Mouse (Mus musculus) heart, postnatal 0 days (tissue): ENCODE results near the gene Tmem8b. TPM values are rescaled to one million over a fixed set of nuclear protein-coding genes. Genes with fewer than 3 reads are reported as not detected.

Experiments used
- ATAC-seq: fragments of 200-750 bp; cut with Nextera tagmentation; 2 replicates; pipeline ENCODE4 v1.8.0; 2017; ENCODE audit warnings: low read depth, moderate number of reproducible peaks, moderate library complexity; ENCODE audit not compliant: insufficient read depth
- DNase-seq: peaks from one replicate; pipeline ENCODE4 v3.0.0-alpha.2; 2016; ENCODE audit warnings: low spot score
- H3K27ac ChIP-seq: fragments of 300-500 bp; sonication (generic); 2 replicates; pipeline ENCODE4 v1.5.1; 2014; ENCODE audit warnings: low read depth, mild to moderate bottlenecking
- H3K27me3 ChIP-seq: fragments of 300-500 bp; sonication (generic); 2 replicates; pipeline ENCODE4 v1.6.1; 2014; ENCODE audit warnings: low read length, mixed read lengths; ENCODE audit not compliant: control insufficient read depth, insufficient read depth
- H3K36me3 ChIP-seq: fragments of 300-500 bp; sonication (generic); replicated peaks from 2 replicates; pipeline ENCODE4 v1.6.1; 2014; ENCODE audit warnings: low read length, mixed read lengths; ENCODE audit not compliant: control insufficient read depth, insufficient read depth
- H3K4me1 ChIP-seq: fragments of 300-500 bp; sonication (generic); 2 replicates; pipeline ENCODE4 v1.6.1; 2014; ENCODE audit warnings: antibody characterized with exemption; ENCODE audit not compliant: control insufficient read depth, insufficient read depth
- H3K4me2 ChIP-seq: fragments of 300-500 bp; sonication (generic); 2 replicates; pipeline ENCODE4 v1.6.1; 2014; ENCODE audit warnings: low read depth, mild to moderate bottlenecking, low read length, moderate library complexity
- H3K4me3 ChIP-seq: fragments of 300-500 bp; sonication (generic); 2 replicates; pipeline ENCODE4 v1.5.1; 2014; ENCODE audit warnings: low read depth, low read length
- H3K9ac ChIP-seq: fragments of 300-500 bp; sonication (generic); replicated peaks from 2 replicates; pipeline ENCODE4 v1.6.1; 2014; ENCODE audit warnings: low read depth, low read length, mixed read lengths
- H3K9me3 ChIP-seq: fragments of 300-500 bp; sonication (generic); replicated peaks from 2 replicates; pipeline ENCODE4 v1.6.1; 2016; ENCODE audit warnings: low read length; ENCODE audit not compliant: control insufficient read depth
- CTCF ChIP-seq: IDR thresholded peaks from 2 replicates; pipeline ENCODE4 v1.5.1; 2016; ENCODE audit warnings: antibody characterized with exemption, control low read depth, low read depth
- EP300 ChIP-seq: IDR thresholded peaks from 2 replicates; pipeline ENCODE4 v1.6.1; 2016; ENCODE audit warnings: antibody characterized with exemption, low read depth
- WGBS: fragments of 180-500 bp; shearing (Covaris S2); extraction: QIAGEN DNeasy Blood & Tissue Kit; methylation state at CpG from one replicate; pipeline ENCODE4 v1.1.7; 2014; 5-methylcytosine and 5-hydroxymethylcytosine counted together
- polyA plus RNA-seq: library from polyadenylated mRNA; unstranded; fragments of >200 nt; fragmentation: Nextera tagmentation; extraction: Ambion mirVana; gene quantifications from 2 replicates; pipeline ENCODE4 v1.2.1, GENCODE M21; 2015
- total RNA-seq: library from RNA; depleted of rRNA; stranded (reverse); fragments of >200 nt; gene quantifications from 2 replicates; pipeline ENCODE4 v1.2.3, GENCODE M21; 2014; ENCODE audit warnings: low replicate concordance

Gene Tmem8b
- total and polyA plus RNA-seq, 2 experiments from 2014 or later: 4.9 to 24.9 TPM

- no peaks in the 10 kb centered on the region for H3K27me3 ChIP-seq
- DNase-seq (no peak), ATAC-seq (peak; percentile 33; the same call in 1 of the 2 replicates)
- H3K4me1 ChIP-seq: peaks cover 14% of the 10 kb centered on the region; the same call in 1 of the 2 replicates
- H3K36me3 ChIP-seq: no peaks in the 10 kb centered on the region
- no peaks in the 10 kb centered on the region for H3K9me3 ChIP-seq
- H3K4me2 ChIP-seq: no peak overlapping the region
- no peak overlapping the region for H3K4me3 ChIP-seq
- H3K9ac ChIP-seq: no peak overlapping the region
- 76% methylated on average over 13 of the region's 13 CpGs for WGBS
- no peak for TF ChIP-seq EP300
- no peak for TF ChIP-seq CTCF
- no peak overlapping the region for H3K27ac ChIP-seq
Observed at GRCm38 (mm10) chr4:43696561-43696960, 27.8 kb downstream of the Tmem8b start.

GRCm38 (mm10) chr4:43700707-43701106 is 31.9 kb downstream of the Tmem8b start, which contains the start of gene Olfr70:
TSS of gene Olfr70 (minus strand) at chr4:43700807.
- Histone ChIP-seq H3K4me1 (no peaks in the 10 kb centered on the region), H3K9me3 (no peaks in the 10 kb centered on the region), H3K4me3 (no peak within 1 kb of the TSS), H3K36me3 (no peaks in the 10 kb centered on the region), H3K4me2 (no peak within 1 kb of the TSS), H3K27me3 (no peaks in the 10 kb centered on the region), H3K27ac (no peak within 1 kb of the TSS), H3K9ac (no peak within 1 kb of the TSS)
- ATAC-seq: no peak
- TF ChIP-seq EP300 (no peak), CTCF (no peak)
- no peak for DNase-seq
- 86% methylated on average over 6 of the region's 6 CpGs for WGBS

DNA sequence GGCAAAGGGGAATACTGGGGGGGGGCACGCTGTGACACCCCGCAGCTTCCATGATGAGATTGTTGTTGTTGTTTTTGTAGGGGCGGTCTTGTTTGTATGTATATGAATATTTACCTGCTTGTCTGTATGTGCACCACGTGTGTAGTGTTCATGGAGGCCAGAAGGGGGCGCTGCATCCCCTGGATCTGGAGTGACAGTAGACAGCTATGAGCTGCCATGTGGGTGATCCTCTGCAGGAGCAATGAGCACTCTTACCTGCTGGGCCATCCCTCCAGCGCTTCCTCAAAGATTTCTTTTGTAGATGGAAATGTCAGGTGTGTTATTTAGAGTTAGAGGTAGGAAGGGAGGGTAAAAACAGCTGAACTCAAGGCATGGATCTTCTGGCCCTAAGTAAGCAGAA is 34.7 kb downstream of the Tmem8b start:
- DNase-seq: no peak
- WGBS: 66% methylated on average over 6 of the region's 6 CpGs

GRCm38 (mm10) chr4:43703851-43704250 is 35.1 kb downstream of the Tmem8b start:
- H3K4me2 ChIP-seq: no peak overlapping the region
- H3K27me3 ChIP-seq: no peaks in the 10 kb centered on the region
- H3K4me1 ChIP-seq: no peaks in the 10 kb centered on the region
- no peak overlapping the region for H3K27ac ChIP-seq
- no peak overlapping the region for H3K9ac ChIP-seq
- no peaks in the 10 kb centered on the region for H3K36me3 ChIP-seq
- no peak overlapping the region for H3K4me3 ChIP-seq
- ATAC-seq (no peak), DNase-seq (no peak)
- 72% methylated on average over 8 of the region's 8 CpGs for WGBS
- no peaks in the 10 kb centered on the region for H3K9me3 ChIP-seq
- no peak for TF ChIP-seq EP300
- TF ChIP-seq CTCF: no peak

More for the DNA sequence above, 34.7 kb downstream of the Tmem8b start:
- H3K27ac ChIP-seq: no peak overlapping the region
- no peak overlapping the region for H3K4me3 ChIP-seq
- TF ChIP-seq CTCF: peak; percentile 13; the same call in 1 of the 2 replicates
- TF ChIP-seq EP300: no peak
- H3K27me3 ChIP-seq: no peaks in the 10 kb centered on the region
- H3K9ac ChIP-seq: no peak overlapping the region
- no peaks in the 10 kb centered on the region for H3K9me3 ChIP-seq
- no peaks in the 10 kb centered on the region for H3K36me3 ChIP-seq
- no peaks in the 10 kb centered on the region for H3K4me1 ChIP-seq
- H3K4me2 ChIP-seq: no peak overlapping the region
- ATAC-seq: no peak

- no peak overlapping the region for H3K27ac ChIP-seq
- H3K9me3 ChIP-seq: no peaks in the 10 kb centered on the region
- no peak overlapping the region for H3K9ac ChIP-seq
- DNase-seq (no peak), ATAC-seq (no peak)
- H3K27me3 ChIP-seq: 0 out of 2 replicates have a peak, but pooled peaks cover 3% of the 10 kb centered on the region
- no peaks in the 10 kb centered on the region for H3K36me3 ChIP-seq
- TF ChIP-seq EP300: no peak
- no peaks in the 10 kb centered on the region for H3K4me1 ChIP-seq
- H3K4me3 ChIP-seq: no peak overlapping the region
- no peak overlapping the region for H3K4me2 ChIP-seq
- WGBS: 65% methylated on average over 13 of the region's 13 CpGs
Observed at GRCm38 (mm10) chr4:43705991-43706390, 37.2 kb downstream of the Tmem8b start.

DNA sequence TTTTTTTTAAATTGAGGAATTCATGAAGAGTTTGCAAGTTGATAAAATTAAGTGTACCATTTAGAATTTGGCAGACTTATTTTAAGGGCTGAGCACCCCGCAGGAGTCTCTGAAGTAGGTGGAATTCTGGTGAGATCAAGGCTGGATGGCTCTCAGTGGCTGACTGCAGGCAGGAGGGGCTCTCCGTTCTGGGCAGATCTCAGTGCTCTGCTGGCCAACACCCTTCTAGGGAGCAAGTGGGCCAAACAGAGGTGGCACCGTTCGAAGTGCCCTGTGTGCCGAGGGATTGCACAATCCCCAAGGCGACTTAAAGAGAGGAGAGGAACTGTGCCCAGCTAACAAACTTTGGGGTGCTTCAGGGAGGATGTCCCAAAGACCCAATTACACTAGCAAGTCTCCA is 41.1 kb downstream of the Tmem8b start, which contains the start of gene Olfr71:
TSS of gene Olfr71 (minus strand) at position 387 of the 400 bp plus-strand sequence.
- Histone ChIP-seq H3K4me2 (no peak within 1 kb of the TSS), H3K4me1 (peaks cover 7% of the 10 kb centered on the region; the same call in 1 of the 2 replicates), H3K36me3 (no peaks in the 10 kb centered on the region), H3K27ac (no peak within 1 kb of the TSS), H3K4me3 (no peak within 1 kb of the TSS), H3K27me3 (0 out of 2 replicates have a peak, but pooled peaks cover 3% of the 10 kb centered on the region), H3K9ac (no peak within 1 kb of the TSS), H3K9me3 (no peaks in the 10 kb centered on the region)
- WGBS: 53% methylated on average over 6 of the region's 6 CpGs
- ATAC-seq (no peak), DNase-seq (no peak)
- TF ChIP-seq EP300 (no peak), CTCF (no peak)
